Mouse (Mus musculus): ENCODE measurements around the gene Nipa1.

DNA sequence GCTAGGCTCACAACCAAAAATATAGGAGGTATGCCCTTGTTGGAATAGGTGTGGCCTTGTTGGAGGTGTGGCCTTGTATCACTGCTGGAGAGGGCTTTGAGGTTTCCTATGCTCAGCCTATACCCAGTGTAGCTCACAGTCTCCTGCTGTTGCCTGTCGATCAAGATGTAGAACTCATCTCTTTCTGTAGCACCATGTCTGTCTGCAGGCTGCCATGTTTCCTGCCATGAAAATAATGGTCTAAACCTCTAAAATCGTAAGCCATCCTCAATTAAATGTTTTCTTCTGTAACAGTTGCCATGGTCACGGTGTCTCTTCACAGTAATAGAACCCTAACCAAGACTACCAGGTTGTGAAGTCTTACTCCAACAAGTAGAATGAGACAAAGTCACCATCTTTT lies 3.8 kb upstream of the Nipa1 start:
- no peak for TF ChIP-seq CTCF (IDR thresholded peaks at IDR 0.05; ENCODE audit: borderline replicate concordance, insufficient read depth, low read length)
- no peak for TF ChIP-seq POLR2A (IDR thresholded peaks at IDR 0.05; ENCODE audit: low read depth, low read length)

Data from embryonic fibroblast, embryonic 13.5 days (primary cell).